Mouse (Mus musculus) limb, embryonic 15.5 days (tissue): ENCODE measurements around the gene Cyb5b. TPM values are rescaled to one million over a fixed set of nuclear protein-coding genes. Genes with fewer than 3 reads are reported as not detected.
A peak's percentile ranks its signal among the peaks of the same experiment; 100 is the strongest.
"Not testable (repeated sequence)": the region's sequence is repeated elsewhere in the genome, so short reads cannot be mapped to it uniquely, and the experiment has no call there.

Source experiments
- ATAC-seq: fragments of 200-750 bp; cut with Nextera tagmentation; 2 replicates; pipeline ENCODE4 v1.8.0; 2017; ENCODE audit warnings: low read depth, moderate TSS enrichment; ENCODE audit not compliant: insufficient number of reproducible peaks, low FRiP score, low TSS enrichment
- H3K27ac ChIP-seq: fragments of 300-500 bp; sonication (generic); 2 replicates; pipeline ENCODE4 v1.5.1; 2015; ENCODE audit warnings: moderate library complexity, mild to moderate bottlenecking, inconsistent platforms
- H3K27me3 ChIP-seq: fragments of 300-500 bp; sonication (generic); 2 replicates; pipeline ENCODE4 v1.6.1; 2015; ENCODE audit warnings: inconsistent platforms
- H3K36me3 ChIP-seq: fragments of 300-500 bp; sonication (generic); 2 replicates; pipeline ENCODE4 v1.6.1; 2015; ENCODE audit warnings: inconsistent platforms
- H3K4me1 ChIP-seq: fragments of 300-500 bp; sonication (generic); 2 replicates; pipeline ENCODE4 v1.6.1; 2015; ENCODE audit warnings: inconsistent platforms
- H3K4me2 ChIP-seq: fragments of 300-500 bp; sonication (generic); 2 replicates; pipeline ENCODE4 v1.6.1; 2015; ENCODE audit warnings: mild to moderate bottlenecking, inconsistent platforms
- H3K4me3 ChIP-seq: fragments of 300-500 bp; sonication (generic); 2 replicates; pipeline ENCODE4 v1.5.1; 2015; ENCODE audit warnings: mild to moderate bottlenecking, inconsistent platforms
- H3K9ac ChIP-seq: fragments of 300-500 bp; sonication (generic); 2 replicates; pipeline ENCODE4 v1.6.1; 2015; ENCODE audit warnings: inconsistent platforms
- H3K9me3 ChIP-seq: fragments of 300-500 bp; sonication (generic); 2 replicates; pipeline ENCODE4 v1.6.1; 2016; ENCODE audit warnings: inconsistent platforms
- WGBS: fragments of 180-500 bp; shearing (Covaris S2); methylation state at CpG from one replicate; pipeline ENCODE4 v1.1.7; 2015; 5-methylcytosine and 5-hydroxymethylcytosine counted together
- polyA plus RNA-seq: library from polyadenylated mRNA; unstranded; fragments of >200 nt; fragmentation: Nextera tagmentation; extraction: Ambion mirVana; gene quantifications from 2 replicates; pipeline ENCODE4 v1.2.1, GENCODE M21; 2015

Gene Cyb5b
- polyA plus RNA-seq, 1 experiment from 2014 or later: 76.8 TPM

- ATAC-seq: no peak
- no peak overlapping the region for H3K4me2 ChIP-seq
- no peak overlapping the region for H3K9ac ChIP-seq
- no peaks in the 10 kb centered on the region for H3K27me3 ChIP-seq
- H3K27ac ChIP-seq: no peak overlapping the region
- no peak overlapping the region for H3K4me3 ChIP-seq
- H3K4me1 ChIP-seq: peaks cover 6% of the 10 kb centered on the region
- WGBS: 78% methylated on average over 5 of the region's 5 CpGs
- no peaks in the 10 kb centered on the region for H3K9me3 ChIP-seq
- peaks cover 33% of the 10 kb centered on the region for H3K36me3 ChIP-seq
Measured at GRCm38 (mm10) chr8:107187631-107188030, 37.2 kb downstream of the Cyb5b start.

DNA sequence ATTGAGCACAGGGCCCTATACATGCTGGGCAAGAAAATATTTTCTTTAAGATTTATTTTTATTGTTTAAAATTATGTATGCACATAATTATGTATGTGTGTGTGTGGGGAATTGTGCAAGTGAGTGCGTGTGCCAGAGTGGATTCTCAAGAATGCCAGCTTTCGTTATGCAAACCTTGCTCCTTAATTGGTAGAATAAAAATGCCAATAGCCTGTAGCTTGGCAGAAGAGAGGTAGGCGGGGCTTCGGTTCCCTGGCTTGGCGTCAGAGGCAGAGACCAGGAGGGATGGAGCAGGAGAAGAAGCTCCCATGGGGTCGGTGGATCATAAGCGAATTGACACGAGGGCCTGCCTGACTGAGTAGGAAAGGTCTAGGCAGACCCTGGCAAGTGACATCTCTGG, 42.2 kb downstream of the Cyb5b start:
- no peaks in the 10 kb centered on the region for H3K36me3 ChIP-seq
- no peaks in the 10 kb centered on the region for H3K9me3 ChIP-seq
- no peak for ATAC-seq
- 67% methylated on average over 8 of the region's 8 CpGs for WGBS
- no peak overlapping the region for H3K27ac ChIP-seq
- H3K9ac ChIP-seq: no peak overlapping the region
- no peak overlapping the region for H3K4me2 ChIP-seq
- H3K4me1 ChIP-seq: peaks cover 2% of the 10 kb centered on the region; the same call in 1 of the 2 replicates
- H3K27me3 ChIP-seq: no peaks in the 10 kb centered on the region
- H3K4me3 ChIP-seq: no peak overlapping the region

DNA sequence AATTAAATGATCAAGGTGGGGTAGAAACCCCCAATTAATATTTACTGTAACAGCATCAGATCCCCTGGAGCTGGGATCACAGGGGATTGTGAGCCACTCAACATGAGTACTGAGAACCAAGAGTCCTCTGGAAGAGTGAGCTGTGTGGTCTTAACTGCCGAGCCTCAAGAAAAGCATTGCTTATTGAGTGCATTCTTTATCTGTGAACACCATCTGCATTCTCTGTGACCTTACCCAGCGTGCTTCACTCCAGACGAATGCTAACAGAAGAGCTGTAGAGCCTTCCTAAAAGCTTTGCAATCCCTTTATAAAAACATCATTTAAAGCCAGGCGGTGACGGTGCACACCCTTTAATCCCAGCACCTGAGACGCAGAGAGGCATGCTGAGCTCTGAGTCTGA, 42.9 kb downstream of the Cyb5b start:
- Histone ChIP-seq H3K27me3 (no peaks in the 10 kb centered on the region), H3K4me1 (peaks cover 2% of the 10 kb centered on the region; the same call in 1 of the 2 replicates), H3K27ac (no peak overlapping the region), H3K4me2 (no peak overlapping the region), H3K36me3 (no peaks in the 10 kb centered on the region), H3K9ac (no peak overlapping the region), H3K4me3 (no peak overlapping the region), H3K9me3 (no peaks in the 10 kb centered on the region)
- WGBS: 67% methylated on average over 6 of the region's 6 CpGs
- ATAC-seq: no peak

GRCm38 (mm10) chr8:107194786-107195451, 44.5 kb downstream of the Cyb5b start:
- no peak overlapping the region for H3K4me2 ChIP-seq
- H3K4me1 ChIP-seq: peaks cover 2% of the 10 kb centered on the region; the same call in 1 of the 2 replicates
- no peak overlapping the region for H3K9ac ChIP-seq
- WGBS: 90% methylated on average over 14 of the region's 14 CpGs
- H3K27me3 ChIP-seq: no peaks in the 10 kb centered on the region
- no peaks in the 10 kb centered on the region for H3K36me3 ChIP-seq
- ATAC-seq: no peak
- no peaks in the 10 kb centered on the region for H3K9me3 ChIP-seq
- H3K27ac ChIP-seq: no peak overlapping the region
- H3K4me3 ChIP-seq: no peak overlapping the region

DNA sequence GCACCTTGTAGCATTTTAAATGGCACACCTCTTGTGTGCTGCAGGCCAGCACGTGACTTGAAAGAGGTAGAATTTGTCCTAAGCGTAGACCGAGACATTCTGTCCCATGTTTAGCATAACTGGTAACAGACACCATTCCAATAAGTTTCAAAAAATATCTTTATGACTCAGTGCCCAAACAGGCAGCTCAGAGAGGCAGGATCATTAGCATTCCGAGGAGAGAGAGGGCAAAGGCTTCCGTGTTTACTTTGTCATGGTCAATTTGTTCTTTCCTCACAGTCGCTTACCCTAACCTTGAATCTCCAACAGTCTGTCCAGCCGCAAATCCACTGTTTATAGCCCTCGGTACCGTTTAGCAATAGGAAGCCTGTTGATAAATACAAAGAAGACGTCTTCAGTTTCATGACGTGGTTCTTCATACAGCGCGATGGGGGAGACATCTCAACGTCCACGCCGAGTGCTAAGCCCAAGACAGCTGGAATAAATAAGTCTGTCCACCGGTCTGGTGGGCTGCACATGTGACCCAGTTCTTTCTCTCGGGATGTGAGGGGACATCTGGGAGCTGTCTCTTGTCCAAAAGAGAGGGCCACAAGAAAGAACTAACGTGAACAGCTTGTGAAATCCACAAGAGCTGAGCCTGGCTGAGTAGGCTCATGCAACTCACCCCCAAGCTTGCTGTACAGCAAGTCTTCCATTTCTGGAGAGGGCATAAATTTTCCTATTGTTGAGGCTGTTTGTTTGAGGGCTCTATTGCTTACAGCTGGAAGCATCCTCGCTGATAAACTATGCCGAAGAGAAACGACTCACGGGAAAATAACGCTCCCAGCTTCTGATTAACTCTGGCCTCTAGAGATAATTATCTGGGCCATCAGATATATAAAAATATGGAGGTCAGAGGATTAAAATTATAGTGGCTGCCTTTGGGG, 47.7 kb downstream of the Cyb5b start:
- no peaks in the 10 kb centered on the region for H3K4me1 ChIP-seq
- WGBS: 57% methylated on average over 24 of the region's 24 CpGs
- ATAC-seq: no peak
- H3K27ac ChIP-seq: no peak overlapping the region
- no peaks in the 10 kb centered on the region for H3K36me3 ChIP-seq
- no peaks in the 10 kb centered on the region for H3K9me3 ChIP-seq
- 0 out of 2 replicates have a peak overlapping the region, but pooled peaks have one; percentile 5 for H3K4me2 ChIP-seq
- H3K4me3 ChIP-seq: no peak overlapping the region
- no peak overlapping the region for H3K9ac ChIP-seq
- no peaks in the 10 kb centered on the region for H3K27me3 ChIP-seq

DNA sequence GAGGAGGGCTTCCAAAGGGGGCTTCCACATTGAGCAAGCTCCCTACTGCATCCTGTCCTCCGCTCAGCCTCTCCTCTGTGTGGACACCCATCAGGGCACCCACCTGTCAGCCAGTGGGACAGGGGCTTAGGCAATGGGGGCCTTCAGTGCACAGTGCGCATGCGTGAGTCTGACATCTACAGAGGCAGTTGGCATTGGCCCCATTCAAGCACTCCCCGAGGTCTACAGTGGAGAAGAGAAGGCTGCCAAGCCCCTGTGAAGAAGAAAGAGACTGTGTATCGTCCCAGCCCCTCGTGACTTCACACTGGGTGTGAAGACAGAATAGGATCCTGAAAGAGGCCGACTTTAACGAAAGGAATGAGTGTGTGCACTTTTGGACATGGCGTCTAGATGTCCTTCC, 54.7 kb downstream of the Cyb5b start:
- no peaks in the 10 kb centered on the region for H3K27me3 ChIP-seq
- H3K36me3 ChIP-seq: no peaks in the 10 kb centered on the region
- no peak overlapping the region for H3K4me3 ChIP-seq
- peaks cover 20% of the 10 kb centered on the region for H3K4me1 ChIP-seq
- no peak overlapping the region for H3K9ac ChIP-seq
- H3K9me3 ChIP-seq: no peaks in the 10 kb centered on the region
- peak overlapping the region; percentile 74; the same call in 1 of the 2 replicates for H3K27ac ChIP-seq
- no peak overlapping the region for H3K4me2 ChIP-seq
- 83% methylated on average over 9 of the region's 9 CpGs for WGBS
- ATAC-seq: peak; percentile 54; the same call in 1 of the 2 replicates

DNA sequence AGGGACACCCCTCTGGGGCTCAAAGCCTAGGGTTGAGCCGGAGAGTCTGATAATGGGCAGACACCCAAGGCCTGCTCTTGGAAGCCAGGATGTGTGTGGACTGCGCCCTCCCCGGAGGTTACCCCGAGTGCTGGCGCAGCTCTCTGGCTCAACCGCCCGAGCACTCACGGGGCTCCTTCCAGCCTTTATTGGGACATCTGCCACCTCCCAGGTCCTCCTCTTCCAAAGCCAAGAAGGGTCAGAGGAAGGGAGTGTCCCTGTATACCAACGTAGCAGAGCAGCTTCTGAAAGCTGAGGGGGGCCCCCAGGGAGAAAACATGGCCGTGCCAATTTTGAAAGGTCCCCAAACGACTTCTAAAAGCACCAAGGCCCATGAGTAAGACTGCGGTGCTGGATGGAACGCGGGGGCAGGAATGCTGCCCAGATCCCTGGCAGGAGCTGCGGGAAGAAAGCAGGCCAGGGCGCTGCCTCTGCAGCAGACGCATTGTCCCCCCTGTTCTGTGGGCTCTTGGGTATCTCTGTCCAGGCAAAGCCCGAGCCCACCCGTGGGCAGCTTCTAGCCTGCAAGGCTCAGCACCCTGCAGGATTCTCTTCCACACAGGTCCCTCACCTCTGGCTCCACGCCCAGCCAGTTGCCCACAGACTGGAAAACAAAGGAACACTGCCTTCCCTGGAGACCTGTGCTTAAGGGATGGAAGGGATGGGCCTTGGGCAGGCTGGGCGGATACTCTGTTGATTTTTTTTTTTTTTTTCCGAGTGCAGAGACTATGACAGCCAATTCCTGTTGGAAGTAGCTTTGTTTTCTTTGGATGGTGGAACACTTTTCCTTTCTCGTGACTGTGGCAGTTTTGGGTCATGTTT, 55.5 kb downstream of the Cyb5b start:
- WGBS: 57% methylated on average over 23 of the region's 23 CpGs
- Histone ChIP-seq H3K4me2 (no peak overlapping the region), H3K36me3 (no peaks in the 10 kb centered on the region), H3K9ac (no peak overlapping the region), H3K9me3 (no peaks in the 10 kb centered on the region), H3K27ac (peak overlapping the region; percentile 74), H3K27me3 (no peaks in the 10 kb centered on the region), H3K4me1 (peaks cover 20% of the 10 kb centered on the region), H3K4me3 (no peak overlapping the region)
- no peak for ATAC-seq

DNA sequence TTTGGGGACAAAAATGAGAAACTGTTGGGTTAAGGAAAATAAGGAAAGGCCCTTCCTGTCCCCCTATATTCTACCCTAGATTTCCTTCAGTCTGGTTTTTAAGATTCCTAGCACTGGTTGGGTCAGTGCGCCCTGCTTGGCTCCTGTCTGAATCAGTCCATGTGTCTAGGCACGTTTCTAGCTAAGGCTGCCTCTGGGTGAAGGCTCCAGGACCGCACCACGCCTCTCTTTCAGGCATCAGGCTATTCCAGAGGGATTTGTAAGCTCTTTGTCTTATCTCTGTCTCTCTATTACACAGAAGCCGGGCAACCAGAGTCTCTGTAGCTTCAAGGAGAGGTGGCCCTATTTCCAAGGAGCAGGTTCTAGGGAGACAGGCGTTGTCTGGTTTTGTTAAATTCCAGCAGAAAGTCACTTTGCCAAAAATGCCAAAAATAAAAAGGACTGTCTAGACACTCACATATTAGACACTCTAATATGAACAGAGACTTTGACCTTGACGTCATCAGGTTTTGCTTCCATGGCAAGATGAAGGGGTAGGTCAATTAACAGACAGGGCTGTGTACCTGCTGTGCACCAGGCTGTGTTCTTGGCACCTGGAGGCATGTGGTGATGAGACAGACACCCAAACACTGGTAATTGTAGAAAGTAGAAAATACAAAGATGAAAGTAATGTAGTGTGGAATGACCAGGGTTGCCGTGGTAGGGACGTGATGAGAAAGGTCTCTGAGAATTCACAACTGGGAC, 56.5 kb downstream of the Cyb5b start:
- Histone ChIP-seq H3K4me3 (no peak overlapping the region), H3K27me3 (no peaks in the 10 kb centered on the region), H3K27ac (peak overlapping the region; percentile 74), H3K4me1 (peaks cover 20% of the 10 kb centered on the region), H3K9me3 (no peaks in the 10 kb centered on the region), H3K36me3 (no peaks in the 10 kb centered on the region), H3K9ac (no peak overlapping the region), H3K4me2 (no peak overlapping the region)
- no peak for ATAC-seq
- 78% methylated on average over 9 of the region's 9 CpGs for WGBS

GRCm38 (mm10) chr8:107209185-107209584, 58.7 kb downstream of the Cyb5b start:
- no peak overlapping the region for H3K4me3 ChIP-seq
- H3K36me3 ChIP-seq: no peaks in the 10 kb centered on the region
- peaks cover 20% of the 10 kb centered on the region for H3K4me1 ChIP-seq
- no peaks in the 10 kb centered on the region for H3K27me3 ChIP-seq
- H3K4me2 ChIP-seq: no peak overlapping the region
- H3K9me3 ChIP-seq: no peaks in the 10 kb centered on the region
- H3K9ac ChIP-seq: no peak overlapping the region
- no peak overlapping the region for H3K27ac ChIP-seq
- ATAC-seq: no peak
- 79% methylated on average over 7 of the region's 7 CpGs for WGBS

- Histone ChIP-seq H3K9me3 (no peaks in the 10 kb centered on the region), H3K27ac (no peak overlapping the region), H3K4me2 (no peak overlapping the region), H3K36me3 (no peaks in the 10 kb centered on the region), H3K27me3 (no peaks in the 10 kb centered on the region), H3K9ac (no peak overlapping the region), H3K4me3 (no peak overlapping the region), H3K4me1 (peaks cover under 1% of the 10 kb centered on the region; the same call in 1 of the 2 replicates)
- WGBS: 85% methylated on average over 7 of the region's 7 CpGs
- ATAC-seq: no peak
Measured at GRCm38 (mm10) chr8:107212006-107212405, 61.6 kb downstream of the Cyb5b start.

DNA sequence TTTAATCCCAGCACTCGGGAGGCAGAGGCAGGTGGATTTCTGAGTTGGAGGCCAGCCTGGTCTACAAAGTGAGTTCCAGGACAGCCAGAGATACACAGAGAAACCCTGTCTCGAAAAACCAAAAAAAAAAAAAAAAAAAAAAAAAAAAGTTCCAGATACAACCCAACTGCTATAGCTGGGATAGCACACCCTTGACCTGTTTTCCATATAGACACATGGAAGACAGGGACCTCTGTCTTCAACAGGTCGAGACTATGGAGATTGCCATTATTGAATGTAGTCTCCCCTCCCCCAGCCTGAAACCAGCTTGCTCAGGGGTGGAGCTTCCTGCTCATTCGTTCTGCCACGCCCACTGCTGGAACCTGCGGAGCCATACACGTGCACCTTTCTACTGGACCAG, 66.8 kb downstream of the Cyb5b start:
- H3K9me3 ChIP-seq, H3K4me2 ChIP-seq, H3K4me3 ChIP-seq, H3K27ac ChIP-seq, ATAC-seq, H3K27me3 ChIP-seq, H3K9ac ChIP-seq, H3K36me3 ChIP-seq, H3K4me1 ChIP-seq: not testable (repeated sequence)
- 74% methylated on average over 7 of the region's 7 CpGs for WGBS
